Mouse (Mus musculus) hindbrain, embryonic 12.5 days (tissue): ENCODE results near the gene Eng. TPM values are rescaled to one million over a fixed set of nuclear protein-coding genes. Genes with fewer than 3 reads are reported as not detected.

Source experiments
- ATAC-seq: fragments of 200-750 bp; cut with Nextera tagmentation; 2 replicates; pipeline ENCODE4 v1.8.0; 2017; ENCODE audit warnings: moderate TSS enrichment; ENCODE audit not compliant: low FRiP score
- H3K27ac ChIP-seq: fragments of 300-500 bp; sonication (generic); 2 replicates; pipeline ENCODE4 v1.5.1; 2016; ENCODE audit warnings: mild to moderate bottlenecking
- H3K27me3 ChIP-seq: fragments of 300-500 bp; sonication (generic); 2 replicates; pipeline ENCODE4 v1.6.1; 2016; ENCODE audit warnings: mild to moderate bottlenecking
- H3K36me3 ChIP-seq: fragments of 300-500 bp; sonication (generic); 2 replicates; pipeline ENCODE4 v1.6.1; 2016; ENCODE audit warnings: mild to moderate bottlenecking
- H3K4me1 ChIP-seq: fragments of 300-500 bp; sonication (generic); 2 replicates; pipeline ENCODE4 v1.6.1; 2016
- H3K4me2 ChIP-seq: fragments of 300-500 bp; sonication (generic); replicated peaks from 2 replicates; pipeline ENCODE4 v1.6.1; 2016; ENCODE audit warnings: mild to moderate bottlenecking
- H3K4me3 ChIP-seq: fragments of 300-500 bp; sonication (generic); 2 replicates; pipeline ENCODE4 v1.5.1; 2016; ENCODE audit warnings: mild to moderate bottlenecking
- H3K9ac ChIP-seq: fragments of 300-500 bp; sonication (generic); 2 replicates; pipeline ENCODE4 v1.6.1; 2016; ENCODE audit warnings: mild to moderate bottlenecking, moderate library complexity
- H3K9me3 ChIP-seq: fragments of 300-500 bp; sonication (generic); replicated peaks from 2 replicates; pipeline ENCODE4 v1.6.1; 2016; ENCODE audit warnings: mild to moderate bottlenecking
- WGBS: fragments of 180-500 bp; shearing (Covaris S2); methylation state at CpG from one replicate; pipeline ENCODE4 v1.1.7; 2016; 5-methylcytosine and 5-hydroxymethylcytosine counted together
- polyA plus RNA-seq: library from polyadenylated mRNA; unstranded; fragments of >200 nt; fragmentation: Nextera tagmentation; extraction: Ambion mirVana; gene quantifications from 2 replicates; pipeline ENCODE4 v1.2.1, GENCODE M21; 2016

The Eng gene
- polyA plus RNA-seq, 1 experiment from 2014 or later, result 31.6 TPM

GRCm38 (mm10) chr2:32687562-32687961 lies 41.2 kb downstream of the Eng start:
- H3K9ac ChIP-seq, result no peak overlapping the region
- H3K4me2 ChIP-seq, result no peak overlapping the region
- H3K4me3 ChIP-seq, result no peak overlapping the region
- H3K4me1 ChIP-seq, result peaks cover 4% of the 10 kb centered on the region; the same call in 1 of the 2 replicates
- H3K27me3 ChIP-seq, result 0 out of 2 replicates have a peak, but pooled peaks cover under 1% of the 10 kb centered on the region
- ATAC-seq, result no peak
- no peak overlapping the region for H3K27ac ChIP-seq
- H3K36me3 ChIP-seq, result peaks cover 56% of the 10 kb centered on the region
- 87% methylated on average over 8 of the region's 8 CpGs for WGBS
- H3K9me3 ChIP-seq, result no peaks in the 10 kb centered on the region

DNA sequence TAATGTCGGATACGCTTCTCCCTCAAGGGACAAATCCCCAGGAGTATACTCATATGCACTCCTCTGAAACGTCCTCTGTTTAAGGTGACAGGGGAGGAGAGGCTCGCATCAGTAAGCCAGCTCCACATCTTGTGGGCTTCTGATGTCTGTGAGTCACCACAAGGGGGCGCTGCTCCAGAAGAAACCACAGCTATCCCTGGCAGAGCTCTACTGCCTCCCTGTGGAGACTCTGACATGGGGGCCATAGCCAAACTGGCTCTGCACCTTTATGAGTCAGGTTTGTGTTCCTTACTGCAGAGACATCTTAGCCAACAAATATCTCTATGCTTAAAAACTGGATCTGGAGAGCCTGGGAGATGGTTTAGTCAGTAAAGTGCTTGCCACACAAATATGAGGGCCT lies 43.0 kb downstream of the Eng start:
- peaks cover 14% of the 10 kb centered on the region for H3K4me1 ChIP-seq
- peaks cover 41% of the 10 kb centered on the region for H3K36me3 ChIP-seq
- WGBS, result 20% methylated on average over 5 of the region's 5 CpGs
- H3K4me3 ChIP-seq, result no peak overlapping the region
- no peak overlapping the region for H3K27ac ChIP-seq
- no peak overlapping the region for H3K9ac ChIP-seq
- H3K9me3 ChIP-seq, result no peaks in the 10 kb centered on the region
- no peak for ATAC-seq
- H3K4me2 ChIP-seq, result no peak overlapping the region
- H3K27me3 ChIP-seq, result 0 out of 2 replicates have a peak, but pooled peaks cover 2% of the 10 kb centered on the region

DNA sequence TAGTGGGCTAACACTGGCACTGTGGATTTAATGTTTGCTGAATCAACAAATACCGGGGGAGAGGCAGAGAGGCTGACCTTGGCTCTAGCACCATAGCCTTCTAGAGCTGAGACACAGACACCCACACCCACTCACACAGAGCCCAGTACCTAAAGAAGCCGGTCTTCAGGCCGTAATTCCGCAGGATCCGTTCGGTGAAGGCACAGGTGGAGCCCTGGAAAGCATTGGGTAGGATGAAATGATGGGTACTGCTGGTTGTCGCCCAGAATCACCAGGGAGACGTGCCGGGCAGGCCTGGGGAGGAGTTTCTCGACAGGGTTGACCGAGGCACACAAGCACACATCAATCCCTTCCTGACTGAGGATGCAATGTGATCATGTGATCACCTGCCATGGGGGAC lies 44.6 kb downstream of the Eng start:
- 0 out of 2 replicates have a peak, but pooled peaks cover 2% of the 10 kb centered on the region for H3K27me3 ChIP-seq
- no peak overlapping the region for H3K9ac ChIP-seq
- ATAC-seq, result no peak

DNA sequence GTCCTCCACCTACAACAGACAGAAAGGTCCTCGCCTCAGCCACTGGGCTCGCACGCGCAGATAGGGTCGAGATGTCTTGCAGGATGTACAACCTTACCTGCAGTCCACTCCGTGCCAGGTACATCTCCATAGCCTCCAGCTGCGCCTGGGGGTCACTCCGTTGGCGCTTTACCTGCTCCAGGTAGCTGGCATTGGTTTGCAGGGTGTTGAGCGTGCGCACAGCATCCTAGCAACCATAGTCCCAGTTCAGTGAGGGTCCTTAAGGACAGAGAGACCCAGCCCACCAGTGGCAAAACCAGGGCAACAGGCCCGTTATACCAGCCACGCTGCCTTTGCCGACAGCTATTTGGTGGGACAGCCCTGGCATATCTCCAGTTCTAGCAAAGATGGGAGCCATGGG lies 46.1 kb downstream of the Eng start:
- 93% methylated on average over 14 of the region's 14 CpGs for WGBS
- peak overlapping the region; percentile 78; the same call in 1 of the 2 replicates for H3K9ac ChIP-seq
- peaks cover 12% of the 10 kb centered on the region for H3K36me3 ChIP-seq
- no peak overlapping the region for H3K27ac ChIP-seq
- 0 out of 2 replicates have a peak, but pooled peaks cover 2% of the 10 kb centered on the region for H3K27me3 ChIP-seq
- no peak for ATAC-seq
- H3K4me3 ChIP-seq, result no peak overlapping the region
- no peaks in the 10 kb centered on the region for H3K9me3 ChIP-seq
- no peak overlapping the region for H3K4me2 ChIP-seq
- H3K4me1 ChIP-seq, result peaks cover 14% of the 10 kb centered on the region

More for the DNA sequence above, 44.6 kb downstream of the Eng start:
- WGBS, result 86% methylated on average over 11 of the region's 11 CpGs
- Histone ChIP-seq H3K9me3 (no peaks in the 10 kb centered on the region), H3K4me3 (no peak overlapping the region), H3K36me3 (peaks cover 25% of the 10 kb centered on the region), H3K4me2 (no peak overlapping the region), H3K4me1 (peaks cover 14% of the 10 kb centered on the region), H3K27ac (no peak overlapping the region)

DNA sequence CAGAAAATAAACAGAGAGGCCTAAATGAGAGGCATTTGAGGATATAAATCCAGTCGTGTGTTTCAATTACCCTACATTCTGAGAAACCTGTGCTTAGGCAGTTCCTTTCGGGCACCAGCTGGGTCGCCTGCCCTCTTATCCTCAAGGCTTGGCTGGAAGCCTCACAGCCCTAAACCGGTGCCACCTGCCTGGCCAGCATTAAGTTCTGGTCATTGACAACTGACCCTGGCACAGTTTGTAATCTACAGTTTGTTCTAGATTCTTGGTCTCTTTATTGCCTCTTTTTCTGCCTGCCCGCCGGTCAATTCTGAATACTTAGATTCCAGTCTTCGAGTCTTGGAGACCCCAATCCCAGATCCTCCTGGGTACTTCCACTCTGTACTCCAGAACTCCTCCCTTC lies 46.9 kb downstream of the Eng start:
- H3K27ac ChIP-seq, result no peak overlapping the region
- H3K27me3 ChIP-seq, result 0 out of 2 replicates have a peak, but pooled peaks cover 2% of the 10 kb centered on the region
- H3K9me3 ChIP-seq, result no peaks in the 10 kb centered on the region
- H3K9ac ChIP-seq, result peak overlapping the region; percentile 78
- peaks cover 4% of the 10 kb centered on the region for H3K36me3 ChIP-seq
- WGBS, result 25% methylated on average over 7 of the region's 7 CpGs
- H3K4me1 ChIP-seq, result peaks cover 14% of the 10 kb centered on the region
- H3K4me3 ChIP-seq, result peak overlapping the region; percentile 62
- ATAC-seq, result no peak
- H3K4me2 ChIP-seq, result peak overlapping the region; percentile 78

- Histone ChIP-seq H3K4me2 (peak overlapping the region; percentile 78), H3K9me3 (no peaks in the 10 kb centered on the region), H3K36me3 (0 out of 2 replicates have a peak, but pooled peaks cover 3% of the 10 kb centered on the region), H3K4me3 (peak overlapping the region; percentile 62), H3K27ac (peak overlapping the region; percentile 77), H3K4me1 (peaks cover 14% of the 10 kb centered on the region), H3K27me3 (0 out of 2 replicates have a peak, but pooled peaks cover 2% of the 10 kb centered on the region), H3K9ac (peak overlapping the region; percentile 78)
- WGBS, result under 1% methylated on average over 51 of the region's 51 CpGs
- peak; percentile 98 for ATAC-seq
Measured at GRCm38 (mm10) chr2:32693823-32694411, 47.5 kb downstream of the Eng start.

DNA sequence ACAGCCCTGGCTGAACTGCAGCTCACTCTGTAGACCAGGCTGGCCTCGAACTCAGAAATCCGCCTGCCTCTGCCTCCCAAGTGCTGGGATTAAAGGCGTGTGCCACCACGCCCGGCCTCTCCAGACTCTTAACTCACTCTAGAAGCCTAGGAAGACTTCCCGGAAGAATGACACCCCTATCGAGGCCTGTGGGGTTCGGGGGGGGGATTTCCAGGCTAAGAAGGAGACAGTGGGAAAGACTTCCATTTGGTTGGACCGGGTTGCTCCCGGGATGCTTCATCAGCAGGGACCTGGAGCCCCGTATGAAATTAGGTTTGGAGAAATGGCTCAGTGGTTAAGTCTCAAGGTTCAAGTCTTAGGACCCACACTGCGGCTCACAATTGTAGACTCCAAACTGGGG lies 48.3 kb downstream of the Eng start:
- Histone ChIP-seq H3K27me3 (0 out of 2 replicates have a peak, but pooled peaks cover 2% of the 10 kb centered on the region), H3K27ac (no peak overlapping the region), H3K9ac (peak overlapping the region; percentile 56; the same call in 1 of the 2 replicates), H3K4me1 (peaks cover 14% of the 10 kb centered on the region), H3K9me3 (no peaks in the 10 kb centered on the region), H3K36me3 (0 out of 2 replicates have a peak, but pooled peaks cover 3% of the 10 kb centered on the region), H3K4me2 (peak overlapping the region; percentile 78), H3K4me3 (peak overlapping the region; percentile 62)
- WGBS, result 92% methylated on average over 12 of the region's 12 CpGs
- 0 out of 2 replicates have a peak, but pooled peaks have one; percentile 11 for ATAC-seq

GRCm38 (mm10) chr2:32699680-32700079 lies 53.3 kb downstream of the Eng start:
- Histone ChIP-seq H3K4me2 (no peak overlapping the region), H3K9ac (no peak overlapping the region), H3K27me3 (no peaks in the 10 kb centered on the region), H3K9me3 (no peaks in the 10 kb centered on the region), H3K36me3 (peaks cover 23% of the 10 kb centered on the region), H3K4me3 (no peak overlapping the region), H3K4me1 (no peaks in the 10 kb centered on the region), H3K27ac (no peak overlapping the region)
- 84% methylated on average over 6 of the region's 6 CpGs for WGBS
- ATAC-seq, result no peak

GRCm38 (mm10) chr2:32700966-32701743 lies 54.8 kb downstream of the Eng start:
- H3K27ac ChIP-seq, result no peak overlapping the region
- no peaks in the 10 kb centered on the region for H3K4me1 ChIP-seq
- H3K36me3 ChIP-seq, result peaks cover 38% of the 10 kb centered on the region
- no peak for ATAC-seq
- H3K9ac ChIP-seq, result no peak overlapping the region
- no peak overlapping the region for H3K4me2 ChIP-seq
- no peaks in the 10 kb centered on the region for H3K27me3 ChIP-seq
- 88% methylated on average over 14 of the region's 14 CpGs for WGBS
- H3K4me3 ChIP-seq, result no peak overlapping the region
- no peaks in the 10 kb centered on the region for H3K9me3 ChIP-seq

DNA sequence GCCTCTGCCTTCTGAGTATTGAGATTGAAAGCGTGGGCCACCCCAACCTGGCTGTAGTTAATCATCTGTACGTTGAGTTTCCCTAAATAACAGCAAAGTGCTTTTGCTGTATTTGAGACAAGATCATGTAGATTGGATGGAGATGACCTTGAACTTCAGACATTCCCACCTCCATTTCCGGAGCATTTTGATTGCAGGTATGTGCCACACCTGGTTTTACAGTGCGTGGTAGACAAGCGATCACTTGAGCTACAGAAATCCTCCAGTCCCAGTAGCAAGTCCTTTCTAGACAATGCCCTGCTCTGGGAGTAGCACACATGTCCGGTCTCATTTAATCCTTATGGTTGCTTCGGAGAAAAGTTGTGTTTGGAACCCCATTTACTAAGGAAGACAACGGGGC lies 56.7 kb downstream of the Eng start:
- no peak overlapping the region for H3K4me3 ChIP-seq
- 97% methylated on average over 8 of the region's 8 CpGs for WGBS
- H3K4me1 ChIP-seq, result no peaks in the 10 kb centered on the region
- no peak for ATAC-seq
- no peak overlapping the region for H3K9ac ChIP-seq
- H3K4me2 ChIP-seq, result no peak overlapping the region
- no peaks in the 10 kb centered on the region for H3K9me3 ChIP-seq
- peaks cover 57% of the 10 kb centered on the region for H3K36me3 ChIP-seq
- no peaks in the 10 kb centered on the region for H3K27me3 ChIP-seq
- no peak overlapping the region for H3K27ac ChIP-seq

DNA sequence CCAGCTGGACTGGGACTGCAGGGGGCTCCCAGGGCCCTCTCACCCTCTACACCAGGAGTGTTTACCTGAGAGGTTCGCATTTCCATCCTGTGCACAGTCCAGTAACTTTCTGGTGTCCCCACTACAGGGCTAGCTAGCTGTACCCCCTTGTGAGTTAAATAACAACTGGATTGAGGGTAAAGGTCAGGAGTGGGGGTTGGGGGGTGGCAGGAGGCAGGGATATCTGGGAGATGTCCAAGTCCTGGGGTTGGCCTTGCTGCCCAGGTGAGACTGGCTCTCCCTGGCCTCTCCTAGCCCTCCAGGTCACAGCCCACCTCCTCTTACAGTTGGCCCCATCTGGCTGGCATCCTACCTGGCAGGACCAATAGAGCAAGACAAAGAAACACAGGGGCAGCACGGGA lies 57.6 kb downstream of the Eng start, which contains the start of gene Fpgs:
Gene Fpgs, minus strand, starts transcription at position 125 of the 401 bp plus-strand sequence.
- no peak within 1 kb of the TSS for H3K9ac ChIP-seq
- H3K36me3 ChIP-seq, result peaks cover 66% of the 10 kb centered on the region
- H3K27me3 ChIP-seq, result no peaks in the 10 kb centered on the region
- no peak within 1 kb of the TSS for H3K27ac ChIP-seq
- no peak within 1 kb of the TSS for H3K4me2 ChIP-seq
- no peak within 1 kb of the TSS for H3K4me3 ChIP-seq
- H3K9me3 ChIP-seq, result no peaks in the 10 kb centered on the region
- H3K4me1 ChIP-seq, result no peaks in the 10 kb centered on the region
- ATAC-seq, result no peak
- 85% methylated on average over 2 of the region's 2 CpGs for WGBS

DNA sequence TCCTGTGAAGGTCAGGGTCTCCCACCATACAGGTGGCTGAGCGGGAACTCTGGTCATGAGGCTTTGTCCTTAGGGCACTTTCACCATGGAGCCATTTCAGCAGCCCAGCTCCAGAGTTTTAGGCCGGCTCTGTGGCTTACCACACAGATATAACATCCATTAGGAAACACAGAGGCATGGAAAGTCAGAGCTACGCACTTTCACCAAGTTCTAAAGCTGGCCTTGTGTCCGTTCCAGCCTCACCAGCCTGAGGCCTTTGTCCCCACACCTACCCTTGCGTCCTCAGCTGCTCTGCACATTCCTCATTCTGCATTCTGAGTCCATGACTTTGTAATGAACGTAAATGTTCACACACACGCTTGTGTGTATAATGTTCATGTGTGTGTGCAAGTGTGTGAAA lies 58.6 kb downstream of the Eng start:
- Histone ChIP-seq H3K36me3 (peaks cover 76% of the 10 kb centered on the region), H3K9me3 (no peaks in the 10 kb centered on the region), H3K4me1 (no peaks in the 10 kb centered on the region), H3K27me3 (no peaks in the 10 kb centered on the region), H3K4me2 (no peak overlapping the region), H3K27ac (no peak overlapping the region), H3K4me3 (no peak overlapping the region), H3K9ac (no peak overlapping the region)
- 92% methylated on average over 7 of the region's 7 CpGs for WGBS
- no peak for ATAC-seq
